Mouse (Mus musculus): ENCODE measurements around the gene Clec12b.

GRCm38 (mm10) chr6:129381736-129382135, 3.9 kb downstream of the Clec12b start:
- TF ChIP-seq CTCF (IDR thresholded peaks at IDR 0.05; ENCODE audit: low read depth) (no peak), EP300 (IDR thresholded peaks at IDR 0.05; ENCODE audit: low read depth) (no peak)

All from liver, embryonic 14.5 days (tissue).